Mouse (Mus musculus): ENCODE measurements at regions not wholly inside any gene's neighbourhood (a gene's known extent, or its start where the extent isn't known, plus 50 kb on each side); places are given as distances from the start of the nearest gene placed in this dataset.

DNA sequence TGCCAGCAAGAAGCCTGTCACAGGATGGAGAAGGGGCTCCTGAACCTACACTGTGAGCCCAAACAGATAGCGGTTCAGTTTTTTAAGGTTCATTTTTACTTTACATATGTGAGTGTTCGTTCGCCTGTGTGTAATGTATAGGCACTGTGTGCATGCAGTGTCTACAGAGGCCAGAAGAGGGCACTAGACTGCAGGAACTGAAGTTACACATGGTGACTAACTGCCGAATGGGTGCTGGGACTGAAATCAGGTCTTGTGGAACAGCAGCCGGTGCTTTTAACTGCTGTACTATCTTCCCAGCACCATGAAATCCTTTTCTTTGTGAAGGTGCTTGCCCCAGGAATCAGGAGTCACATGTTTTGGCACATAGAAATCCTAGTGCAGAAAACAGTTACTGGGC, 256.1 kb upstream of the Gadl1 start:
- 96% methylated on average over 5 of the region's 5 CpGs for WGBS
- no peak for DNase-seq (ENCODE audit: low spot score)
- H3K9me3 ChIP-seq (replicated peaks): 0 out of 2 replicates have a peak, but pooled peaks cover 5% of the 10 kb centered on the region
- H3K27me3 ChIP-seq (ENCODE audit: low read depth, poor library complexity, severe bottlenecking): no peaks in the 10 kb centered on the region
- H3K4me3 ChIP-seq: no peak overlapping the region
- H3K4me1 ChIP-seq: no peaks in the 10 kb centered on the region
- no peaks in the 10 kb centered on the region for H3K36me3 ChIP-seq
- H3K27ac ChIP-seq (replicated peaks): no peak overlapping the region

DNA sequence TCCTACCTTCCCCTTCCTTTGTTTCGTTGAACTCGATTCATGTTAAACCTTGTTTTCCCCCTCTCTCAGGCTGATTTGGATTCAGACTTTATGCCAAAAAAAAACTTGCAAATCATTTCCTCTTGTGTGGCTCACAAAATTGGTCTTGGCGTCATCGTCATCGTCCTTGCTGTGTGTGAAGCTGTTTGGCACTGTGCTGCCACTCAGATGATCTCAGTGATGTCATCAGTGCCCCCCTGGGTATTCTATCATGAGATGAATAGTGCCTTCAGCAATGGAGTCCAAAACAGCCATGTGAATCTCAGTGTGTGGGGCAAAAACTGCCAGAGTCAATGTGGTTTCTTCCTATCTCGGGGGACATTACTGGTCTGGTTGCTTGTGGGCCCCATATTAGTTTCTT, 254.3 kb upstream of the Gadl1 start:
- Histone ChIP-seq H3K27me3 (ENCODE audit: low read depth, poor library complexity, severe bottlenecking) (0 out of 2 replicates have a peak, but pooled peaks cover under 1% of the 10 kb centered on the region), H3K4me1 (no peaks in the 10 kb centered on the region), H3K4me3 (no peak overlapping the region), H3K36me3 (no peaks in the 10 kb centered on the region), H3K27ac (replicated peaks) (no peak overlapping the region), H3K9me3 (replicated peaks) (peaks cover 13% of the 10 kb centered on the region; the same call in 1 of the 2 replicates)
- no peak for DNase-seq (ENCODE audit: low spot score)
- WGBS: 94% methylated on average over 6 of the region's 6 CpGs

DNA sequence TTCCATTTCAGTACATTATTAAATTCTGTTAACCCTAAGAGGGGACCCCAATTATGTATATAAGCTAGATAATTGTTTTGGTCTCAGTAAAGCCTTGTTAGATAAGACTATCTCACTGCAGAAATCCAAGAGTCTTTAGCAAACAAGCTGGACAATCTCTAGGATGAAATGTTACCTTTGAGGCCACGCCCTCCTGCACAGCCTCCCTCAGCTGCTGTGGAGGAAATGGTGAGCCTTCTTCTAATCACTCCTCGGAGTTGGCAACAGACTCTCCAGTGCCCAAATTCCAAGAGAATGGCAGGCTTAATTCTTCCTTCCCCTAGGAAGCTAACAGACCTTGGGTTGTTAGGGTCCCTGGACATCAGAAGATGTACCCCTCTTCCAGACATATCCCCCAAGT, 252.7 kb upstream of the Gadl1 start:
- no peak for DNase-seq (ENCODE audit: low spot score)
- WGBS: 82% methylated on average over 2 of the region's 2 CpGs
- H3K27ac ChIP-seq (replicated peaks): no peak overlapping the region
- peaks cover 16% of the 10 kb centered on the region; the same call in 1 of the 2 replicates for H3K9me3 ChIP-seq (replicated peaks)
- 0 out of 2 replicates have a peak, but pooled peaks cover 15% of the 10 kb centered on the region for H3K27me3 ChIP-seq (ENCODE audit: low read depth, poor library complexity, severe bottlenecking)
- H3K4me3 ChIP-seq: no peak overlapping the region
- H3K36me3 ChIP-seq: no peaks in the 10 kb centered on the region
- no peaks in the 10 kb centered on the region for H3K4me1 ChIP-seq

DNA sequence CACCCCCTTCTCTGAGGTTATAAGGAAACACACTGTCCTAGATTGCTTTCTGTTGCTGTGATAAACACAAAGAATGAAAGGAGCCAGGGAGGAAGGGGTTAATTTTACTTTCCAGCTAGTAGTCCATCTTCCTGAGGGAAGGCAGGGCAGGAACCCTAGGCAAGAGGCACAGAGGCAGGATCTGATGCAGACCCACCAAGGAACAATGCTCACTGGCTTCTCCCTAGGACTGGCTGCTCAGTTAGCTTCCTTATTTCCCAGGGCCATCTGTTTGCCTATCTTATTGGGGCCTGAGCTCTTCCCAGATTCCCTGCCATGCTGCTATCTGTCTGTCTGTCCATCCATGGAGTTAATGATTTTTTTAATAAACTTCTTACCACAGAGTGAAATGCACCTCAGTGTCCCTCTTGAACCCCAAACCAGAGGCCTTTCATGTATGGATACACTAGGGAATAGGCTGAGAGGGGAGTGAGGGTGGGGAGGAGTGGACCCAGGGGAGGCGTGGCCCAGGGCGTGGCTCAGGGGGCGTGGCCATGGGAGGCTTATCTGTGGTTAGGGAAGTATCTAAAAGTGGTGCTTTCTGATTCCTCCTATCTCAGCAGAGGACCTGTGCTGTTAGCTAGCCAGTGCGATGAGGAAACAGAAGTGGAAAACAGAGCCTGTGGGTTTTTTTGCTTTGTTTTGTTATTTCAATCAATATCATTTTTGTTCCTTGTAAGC, 252.1 kb upstream of the Gadl1 start:
- H3K4me3 ChIP-seq: no peak overlapping the region
- H3K27me3 ChIP-seq (ENCODE audit: low read depth, poor library complexity, severe bottlenecking): 0 out of 2 replicates have a peak, but pooled peaks cover 15% of the 10 kb centered on the region
- H3K27ac ChIP-seq (replicated peaks): no peak overlapping the region
- no peaks in the 10 kb centered on the region for H3K4me1 ChIP-seq
- 62% methylated on average over 4 of the region's 4 CpGs for WGBS
- peaks cover 16% of the 10 kb centered on the region; the same call in 1 of the 2 replicates for H3K9me3 ChIP-seq (replicated peaks)
- no peak for DNase-seq (ENCODE audit: low spot score)
- H3K36me3 ChIP-seq: no peaks in the 10 kb centered on the region

DNA sequence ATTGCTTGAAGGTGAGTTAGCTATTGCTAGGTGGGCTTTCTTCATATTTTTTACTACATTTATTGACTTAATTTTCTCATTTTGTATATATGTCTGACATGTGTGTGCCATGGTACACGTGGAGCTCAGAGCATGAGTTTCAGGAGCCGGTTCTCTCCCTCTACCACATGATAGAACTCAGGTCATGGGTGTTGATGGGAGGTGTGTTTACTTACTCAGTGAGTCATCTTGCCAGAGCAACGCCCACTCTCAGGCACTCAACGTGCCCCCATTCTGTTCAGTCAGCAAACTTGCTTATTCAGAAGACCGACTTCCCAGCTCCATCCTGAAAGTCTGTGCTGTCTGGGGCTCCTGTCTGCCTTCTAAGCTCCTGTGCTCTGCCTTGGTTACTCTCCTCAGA, 250.8 kb upstream of the Gadl1 start:
- H3K27me3 ChIP-seq (ENCODE audit: low read depth, poor library complexity, severe bottlenecking): 0 out of 2 replicates have a peak, but pooled peaks cover 15% of the 10 kb centered on the region
- H3K4me3 ChIP-seq: no peak overlapping the region
- WGBS: 91% methylated on average over 5 of the region's 5 CpGs
- H3K36me3 ChIP-seq: no peaks in the 10 kb centered on the region
- DNase-seq (ENCODE audit: low spot score): no peak
- H3K27ac ChIP-seq (replicated peaks): no peak overlapping the region
- peaks cover 11% of the 10 kb centered on the region; the same call in 1 of the 2 replicates for H3K9me3 ChIP-seq (replicated peaks)
- no peaks in the 10 kb centered on the region for H3K4me1 ChIP-seq

DNA sequence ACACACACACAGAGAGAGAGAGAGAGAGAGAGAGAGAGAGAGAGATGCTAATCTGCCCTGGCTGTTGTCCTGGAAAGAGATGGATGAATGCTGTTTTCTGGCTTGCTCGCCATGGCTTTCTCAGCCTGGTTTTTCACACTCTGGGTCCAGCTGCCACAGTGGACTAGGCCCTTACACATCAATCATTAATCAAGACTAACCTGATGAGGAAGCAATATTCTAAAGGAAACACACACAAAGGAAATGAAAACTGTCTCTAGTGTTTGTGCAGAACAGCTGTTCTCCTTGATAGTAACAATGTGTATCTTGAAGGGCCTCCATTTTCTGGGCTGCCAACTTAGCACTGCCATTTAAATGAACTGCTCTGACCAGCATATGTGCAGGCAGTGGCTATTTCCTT, 248.9 kb upstream of the Gadl1 start:
- H3K4me3 ChIP-seq: no peak overlapping the region
- peaks cover 11% of the 10 kb centered on the region; the same call in 1 of the 2 replicates for H3K9me3 ChIP-seq (replicated peaks)
- H3K4me1 ChIP-seq: peaks cover 2% of the 10 kb centered on the region
- 86% methylated on average over 1 of the region's 1 CpGs for WGBS
- DNase-seq (ENCODE audit: low spot score): no peak
- no peaks in the 10 kb centered on the region for H3K36me3 ChIP-seq
- H3K27me3 ChIP-seq (ENCODE audit: low read depth, poor library complexity, severe bottlenecking): peaks cover 26% of the 10 kb centered on the region; the same call in 1 of the 2 replicates
- no peak overlapping the region for H3K27ac ChIP-seq (replicated peaks)

DNA sequence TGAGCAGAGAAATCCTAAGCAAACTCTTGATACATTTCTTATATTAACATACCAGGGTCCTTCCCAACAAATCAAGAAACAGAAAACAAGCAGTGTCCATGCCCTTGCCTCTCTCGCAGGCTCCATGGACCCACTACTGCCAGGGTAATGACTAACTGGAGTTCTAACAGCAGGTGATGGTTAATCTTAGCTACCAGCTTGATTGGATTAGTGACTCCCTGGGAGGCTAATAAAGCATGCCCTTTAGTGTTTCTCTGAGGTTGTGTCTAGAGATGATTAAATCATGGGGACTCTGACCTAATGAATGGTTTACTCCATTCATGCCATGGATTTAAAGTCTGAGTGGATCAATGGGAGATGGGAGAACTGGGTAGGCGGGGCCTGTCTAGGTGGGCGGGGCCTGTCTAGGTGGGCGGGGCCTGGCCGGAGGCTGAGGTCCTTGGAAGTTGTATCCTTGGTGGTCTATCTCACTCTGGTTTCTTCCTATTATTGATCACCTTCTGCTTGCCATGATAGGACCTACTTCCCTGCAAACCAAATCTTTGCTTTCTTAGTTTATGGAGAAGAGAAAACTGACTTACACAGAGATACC, 247.3 kb upstream of the Gadl1 start:
- Histone ChIP-seq H3K4me3 (no peak overlapping the region), H3K4me1 (peaks cover 6% of the 10 kb centered on the region), H3K27ac (replicated peaks) (no peak overlapping the region), H3K36me3 (no peaks in the 10 kb centered on the region), H3K9me3 (replicated peaks) (peaks cover 11% of the 10 kb centered on the region; the same call in 1 of the 2 replicates), H3K27me3 (ENCODE audit: low read depth, poor library complexity, severe bottlenecking) (peaks cover 26% of the 10 kb centered on the region; the same call in 1 of the 2 replicates)
- no peak for DNase-seq (ENCODE audit: low spot score)
- 43% methylated on average over 5 of the region's 5 CpGs for WGBS

DNA sequence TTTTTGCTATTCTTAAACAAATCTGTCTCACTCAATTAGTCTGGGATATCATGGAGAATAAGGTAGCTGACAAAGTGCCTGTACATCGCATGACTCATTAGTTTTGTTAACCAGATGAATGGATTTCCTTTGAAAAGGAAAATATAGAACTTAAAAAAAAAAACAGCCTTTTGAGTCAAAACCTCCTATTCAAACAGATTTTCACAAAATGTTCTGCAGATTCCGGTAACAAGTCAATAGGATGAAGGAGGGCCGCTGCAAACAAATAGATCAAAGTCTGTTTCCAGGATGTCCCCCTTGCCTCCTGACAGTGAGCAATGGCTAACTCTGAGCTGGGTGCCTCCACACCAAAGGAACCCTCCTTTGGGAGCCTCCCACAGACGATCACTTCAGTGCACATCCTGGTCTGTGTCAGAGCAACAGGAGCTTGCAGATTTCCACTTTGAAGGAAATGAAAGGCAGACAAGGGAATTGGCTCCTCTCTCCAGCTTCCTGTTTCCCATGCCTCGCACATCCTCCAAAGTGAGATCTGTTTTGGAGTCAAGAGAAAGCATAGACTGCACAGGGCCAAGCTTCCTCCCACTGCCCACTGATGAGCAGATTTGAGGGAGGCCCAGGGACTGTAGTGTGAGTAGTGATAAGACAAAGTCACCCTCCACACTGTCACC, 243.8 kb upstream of the Gadl1 start:
- Histone ChIP-seq H3K4me3 (no peak overlapping the region), H3K27ac (replicated peaks) (no peak overlapping the region), H3K4me1 (peaks cover 6% of the 10 kb centered on the region), H3K27me3 (ENCODE audit: low read depth, poor library complexity, severe bottlenecking) (peaks cover 20% of the 10 kb centered on the region; the same call in 1 of the 2 replicates), H3K36me3 (no peaks in the 10 kb centered on the region), H3K9me3 (replicated peaks) (no peaks in the 10 kb centered on the region)
- 64% methylated on average over 5 of the region's 5 CpGs for WGBS
- no peak for DNase-seq (ENCODE audit: low spot score)

DNA sequence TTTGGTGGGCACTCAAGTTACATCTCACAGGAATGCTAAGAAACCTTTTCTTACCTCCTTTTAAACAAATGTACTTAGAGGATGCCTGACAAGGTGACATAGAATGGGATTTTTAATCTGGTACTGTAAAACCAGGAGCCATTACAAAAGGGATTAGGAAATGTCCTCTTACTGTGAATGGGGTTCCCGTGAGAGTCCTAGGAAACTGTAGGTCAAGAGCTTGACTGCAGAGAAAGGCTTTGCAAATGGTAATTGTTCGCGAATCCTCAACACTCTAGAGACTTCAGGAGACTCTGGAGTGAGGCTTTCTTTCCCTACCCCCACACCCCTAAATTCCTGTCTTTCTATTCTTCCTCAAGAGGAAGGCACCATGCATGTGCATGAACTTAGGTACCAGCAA, 242.7 kb upstream of the Gadl1 start:
- Histone ChIP-seq H3K36me3 (no peaks in the 10 kb centered on the region), H3K27ac (replicated peaks) (no peak overlapping the region), H3K9me3 (replicated peaks) (no peaks in the 10 kb centered on the region), H3K27me3 (ENCODE audit: low read depth, poor library complexity, severe bottlenecking) (peaks cover 12% of the 10 kb centered on the region; the same call in 1 of the 2 replicates), H3K4me1 (peaks cover 6% of the 10 kb centered on the region), H3K4me3 (no peak overlapping the region)
- 62% methylated on average over 3 of the region's 3 CpGs for WGBS
- no peak for DNase-seq (ENCODE audit: low spot score)

DNA sequence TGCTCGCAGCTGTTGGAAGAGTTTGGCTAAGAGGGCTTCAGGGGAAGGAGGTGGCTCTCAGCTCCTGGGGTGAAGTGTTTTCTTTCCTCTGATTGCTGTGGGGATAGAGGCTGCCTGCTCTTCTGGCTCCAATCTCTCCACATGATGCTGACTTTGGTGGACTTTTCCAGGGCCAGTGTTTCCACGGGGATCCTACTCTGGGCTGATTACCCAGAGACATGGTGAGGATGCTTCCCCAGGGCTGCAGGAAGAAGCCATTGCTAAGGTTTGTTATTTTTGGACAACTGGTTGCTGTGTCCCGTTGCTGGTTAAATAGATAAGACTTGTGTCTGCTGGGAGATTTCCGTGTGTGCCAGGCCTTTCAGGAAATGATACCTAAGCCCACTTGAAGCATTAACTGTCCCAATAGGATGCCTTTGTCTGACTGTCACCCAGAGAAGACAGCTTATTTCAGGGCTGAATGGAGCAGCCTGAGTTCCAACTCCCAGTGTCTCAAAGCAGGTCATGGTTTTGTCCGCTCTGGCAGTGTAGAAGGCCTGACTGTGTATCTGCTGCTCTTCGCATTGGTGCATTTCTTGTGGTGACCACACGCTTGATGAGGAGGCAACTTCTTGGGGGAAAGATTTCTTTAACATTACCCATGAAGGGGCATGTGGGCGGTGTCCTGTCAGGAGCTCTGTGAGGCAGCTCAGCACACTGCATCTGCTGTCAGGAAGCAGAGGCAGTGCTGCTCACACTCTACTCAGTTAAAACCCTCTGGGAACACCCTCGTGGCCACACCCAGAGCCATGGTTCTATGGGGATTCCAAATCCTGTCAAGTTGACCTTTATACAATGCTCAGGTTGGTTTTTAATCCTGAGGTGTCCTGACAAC, 228.3 kb upstream of the Gadl1 start:
- WGBS: 48% methylated on average over 9 of the region's 9 CpGs
- DNase-seq (ENCODE audit: low spot score): no peak
- Histone ChIP-seq H3K4me1 (peaks cover 15% of the 10 kb centered on the region), H3K9me3 (replicated peaks) (0 out of 2 replicates have a peak, but pooled peaks cover under 1% of the 10 kb centered on the region), H3K27ac (replicated peaks) (peak overlapping the region; percentile 30; the same call in 1 of the 2 replicates), H3K27me3 (ENCODE audit: low read depth, poor library complexity, severe bottlenecking) (peaks cover 21% of the 10 kb centered on the region), H3K4me3 (no peak overlapping the region), H3K36me3 (no peaks in the 10 kb centered on the region)

DNA sequence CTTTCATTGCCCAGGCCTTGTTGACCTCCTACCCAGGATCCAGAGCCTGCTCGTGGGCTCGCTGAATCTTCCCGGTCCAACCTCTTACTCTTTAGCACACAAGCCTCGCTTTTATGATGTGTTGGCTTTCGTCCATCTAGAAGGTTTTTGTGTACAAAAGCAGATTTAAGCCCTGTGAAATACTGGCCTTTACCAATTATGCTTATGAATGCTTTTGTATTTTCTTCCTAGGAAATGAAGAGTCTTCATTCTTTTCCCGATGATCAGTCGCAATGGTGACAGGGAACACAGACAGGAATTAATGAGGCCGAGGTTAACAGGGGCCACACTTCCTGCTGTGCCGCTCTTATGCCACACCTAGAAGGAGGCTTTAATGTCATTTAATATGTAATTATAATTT, 227.4 kb upstream of the Gadl1 start:
- Histone ChIP-seq H3K9me3 (replicated peaks) (0 out of 2 replicates have a peak, but pooled peaks cover 5% of the 10 kb centered on the region), H3K27me3 (ENCODE audit: low read depth, poor library complexity, severe bottlenecking) (peaks cover 21% of the 10 kb centered on the region), H3K27ac (replicated peaks) (no peak overlapping the region), H3K4me1 (peaks cover 15% of the 10 kb centered on the region), H3K36me3 (no peaks in the 10 kb centered on the region), H3K4me3 (no peak overlapping the region)
- no peak for DNase-seq (ENCODE audit: low spot score)
- 73% methylated on average over 9 of the region's 9 CpGs for WGBS

DNA sequence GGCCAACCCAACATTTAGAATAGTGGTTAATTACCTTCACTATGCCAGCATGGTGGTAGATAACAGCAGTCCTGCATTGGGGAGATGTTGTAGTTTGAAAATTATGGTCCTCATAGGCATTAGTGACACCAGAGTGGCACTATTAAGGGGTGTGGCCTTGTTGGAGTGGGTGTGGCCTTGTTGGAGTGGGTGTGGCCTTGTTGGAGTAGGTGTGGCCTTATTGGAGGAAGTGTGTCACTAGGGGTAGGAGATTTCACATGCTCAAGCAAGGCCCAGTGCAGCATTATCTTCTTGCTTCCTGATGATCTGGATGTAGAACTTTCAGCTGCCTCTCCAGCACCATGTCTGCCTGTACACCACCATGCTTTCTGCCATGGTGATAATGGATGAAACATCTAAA, 225.3 kb upstream of the Gadl1 start:
- Histone ChIP-seq H3K4me3 (no peak overlapping the region), H3K27ac (replicated peaks) (no peak overlapping the region)

More for the DNA sequence above, 225.3 kb upstream of the Gadl1 start:
- Histone ChIP-seq H3K9me3 (replicated peaks) (0 out of 2 replicates have a peak, but pooled peaks cover 5% of the 10 kb centered on the region), H3K4me1 (peaks cover 21% of the 10 kb centered on the region), H3K36me3 (no peaks in the 10 kb centered on the region), H3K27me3 (ENCODE audit: low read depth, poor library complexity, severe bottlenecking) (peaks cover 29% of the 10 kb centered on the region)
- no peak for DNase-seq (ENCODE audit: low spot score)

All from midbrain, embryonic 10.5 days (tissue).